Mouse (Mus musculus): ENCODE results near the gene Atox1. TPM values are rescaled to one million over a fixed set of nuclear protein-coding genes. Genes with fewer than 3 reads are reported as not detected.

Gene Atox1
- polyA plus RNA-seq, 1 experiment from 2014 or later: 340 TPM

- Histone ChIP-seq H3K27ac (no peak overlapping the region), H3K4me1 (replicated peaks; ENCODE audit: control insufficient read depth, insufficient read depth, low read length) (no peaks in the 10 kb centered on the region), H3K27me3 (ENCODE audit: control insufficient read depth, insufficient read depth, low read length) (no peaks in the 10 kb centered on the region), H3K36me3 (replicated peaks; ENCODE audit: control insufficient read depth, insufficient read depth) (no peaks in the 10 kb centered on the region), H3K4me3 (replicated peaks; ENCODE audit: low read length) (no peak overlapping the region), H3K9ac (no peak overlapping the region), H3K9me3 (ENCODE audit: control insufficient read depth, low read length) (no peaks in the 10 kb centered on the region), H3K4me2 (replicated peaks) (no peak overlapping the region)
- DNase-seq (ENCODE audit: low spot score): no peak
- 21% methylated on average over 4 of the region's 4 CpGs for WGBS
- ATAC-seq (ENCODE audit: low FRiP score): no peak
Observed at GRCm38 (mm10) chr11:55438031-55438430, 23.0 kb downstream of the Atox1 start.

- H3K4me2 ChIP-seq (replicated peaks): no peak overlapping the region
- H3K9me3 ChIP-seq (ENCODE audit: control insufficient read depth, low read length): no peaks in the 10 kb centered on the region
- H3K9ac ChIP-seq: no peak overlapping the region
- 89% methylated on average over 6 of the region's 6 CpGs for WGBS
- no peak for DNase-seq (ENCODE audit: low spot score)
- no peak overlapping the region for H3K27ac ChIP-seq
- no peaks in the 10 kb centered on the region for H3K4me1 ChIP-seq (replicated peaks; ENCODE audit: control insufficient read depth, insufficient read depth, low read length)
- H3K36me3 ChIP-seq (replicated peaks; ENCODE audit: control insufficient read depth, insufficient read depth): no peaks in the 10 kb centered on the region
- no peak overlapping the region for H3K4me3 ChIP-seq (replicated peaks; ENCODE audit: low read length)
- no peak for ATAC-seq (ENCODE audit: low FRiP score)
- no peaks in the 10 kb centered on the region for H3K27me3 ChIP-seq (ENCODE audit: control insufficient read depth, insufficient read depth, low read length)
Observed at GRCm38 (mm10) chr11:55436089-55436488, 24.9 kb downstream of the Atox1 start.

- no peaks in the 10 kb centered on the region for H3K4me1 ChIP-seq (replicated peaks; ENCODE audit: control insufficient read depth, insufficient read depth, low read length)
- H3K9me3 ChIP-seq (ENCODE audit: control insufficient read depth, low read length): no peaks in the 10 kb centered on the region
- no peaks in the 10 kb centered on the region for H3K36me3 ChIP-seq (replicated peaks; ENCODE audit: control insufficient read depth, insufficient read depth)
- H3K27me3 ChIP-seq (ENCODE audit: control insufficient read depth, insufficient read depth, low read length): no peaks in the 10 kb centered on the region
- 69% methylated on average over 3 of the region's 3 CpGs for WGBS
- no peak overlapping the region for H3K4me2 ChIP-seq (replicated peaks)
- no peak overlapping the region for H3K4me3 ChIP-seq (replicated peaks; ENCODE audit: low read length)
- ATAC-seq (ENCODE audit: low FRiP score) (no peak), DNase-seq (ENCODE audit: low spot score) (no peak)
- H3K9ac ChIP-seq: no peak overlapping the region
- H3K27ac ChIP-seq: no peak overlapping the region
Observed at GRCm38 (mm10) chr11:55432981-55433380, 28.1 kb downstream of the Atox1 start.

GRCm38 (mm10) chr11:55429973-55430372, 31.1 kb downstream of the Atox1 start:
- Histone ChIP-seq H3K27me3 (ENCODE audit: control insufficient read depth, insufficient read depth, low read length) (no peaks in the 10 kb centered on the region), H3K4me3 (replicated peaks; ENCODE audit: low read length) (no peak overlapping the region), H3K9me3 (ENCODE audit: control insufficient read depth, low read length) (no peaks in the 10 kb centered on the region), H3K27ac (no peak overlapping the region), H3K4me1 (replicated peaks; ENCODE audit: control insufficient read depth, insufficient read depth, low read length) (0 out of 2 replicates have a peak, but pooled peaks cover 7% of the 10 kb centered on the region), H3K9ac (no peak overlapping the region), H3K36me3 (replicated peaks; ENCODE audit: control insufficient read depth, insufficient read depth) (no peaks in the 10 kb centered on the region), H3K4me2 (replicated peaks) (no peak overlapping the region)
- DNase-seq (ENCODE audit: low spot score) (no peak), ATAC-seq (ENCODE audit: low FRiP score) (no peak)
- WGBS: 91% methylated on average over 2 of the region's 2 CpGs

- H3K4me2 ChIP-seq (replicated peaks): no peak overlapping the region
- ATAC-seq (ENCODE audit: low FRiP score): peak; percentile 65
Observed at GRCm38 (mm10) chr11:55428186-55429012, 32.6 kb downstream of the Atox1 start.

GRCm38 (mm10) chr11:55424746-55425360, 36.2 kb downstream of the Atox1 start:
- peaks cover 17% of the 10 kb centered on the region; the same call in 1 of the 2 replicates for H3K4me1 ChIP-seq (replicated peaks; ENCODE audit: control insufficient read depth, insufficient read depth, low read length)
- DNase-seq (ENCODE audit: low spot score): no peak
- H3K4me2 ChIP-seq (replicated peaks): no peak overlapping the region
- no peak overlapping the region for H3K4me3 ChIP-seq (replicated peaks; ENCODE audit: low read length)
- no peaks in the 10 kb centered on the region for H3K27me3 ChIP-seq (ENCODE audit: control insufficient read depth, insufficient read depth, low read length)
- WGBS: 68% methylated on average over 8 of the region's 8 CpGs
- H3K9me3 ChIP-seq (ENCODE audit: control insufficient read depth, low read length): no peaks in the 10 kb centered on the region
- no peaks in the 10 kb centered on the region for H3K36me3 ChIP-seq (replicated peaks; ENCODE audit: control insufficient read depth, insufficient read depth)
- H3K27ac ChIP-seq: no peak overlapping the region
- H3K9ac ChIP-seq: no peak overlapping the region
- ATAC-seq (ENCODE audit: low FRiP score): no peak

More at GRCm38 (mm10) chr11:55428186-55429012, 32.6 kb downstream of the Atox1 start:
- Histone ChIP-seq H3K27ac (0 out of 2 replicates have a peak overlapping the region, but pooled peaks have one; percentile 35), H3K4me3 (replicated peaks; ENCODE audit: low read length) (no peak overlapping the region), H3K36me3 (replicated peaks; ENCODE audit: control insufficient read depth, insufficient read depth) (no peaks in the 10 kb centered on the region), H3K9ac (no peak overlapping the region), H3K9me3 (ENCODE audit: control insufficient read depth, low read length) (no peaks in the 10 kb centered on the region), H3K4me1 (replicated peaks; ENCODE audit: control insufficient read depth, insufficient read depth, low read length) (peaks cover 17% of the 10 kb centered on the region; the same call in 1 of the 2 replicates), H3K27me3 (ENCODE audit: control insufficient read depth, insufficient read depth, low read length) (no peaks in the 10 kb centered on the region)
- peak; percentile 76 for DNase-seq (ENCODE audit: low spot score)
- 27% methylated on average over 16 of the region's 16 CpGs for WGBS

- Histone ChIP-seq H3K4me2 (replicated peaks) (no peak overlapping the region), H3K36me3 (replicated peaks; ENCODE audit: control insufficient read depth, insufficient read depth) (no peaks in the 10 kb centered on the region), H3K4me1 (replicated peaks; ENCODE audit: control insufficient read depth, insufficient read depth, low read length) (peaks cover 17% of the 10 kb centered on the region), H3K4me3 (replicated peaks; ENCODE audit: low read length) (no peak overlapping the region), H3K27me3 (ENCODE audit: control insufficient read depth, insufficient read depth, low read length) (no peaks in the 10 kb centered on the region), H3K9me3 (ENCODE audit: control insufficient read depth, low read length) (no peaks in the 10 kb centered on the region), H3K27ac (peak overlapping the region; percentile 51), H3K9ac (no peak overlapping the region)
- DNase-seq (ENCODE audit: low spot score) (peak; percentile 57), ATAC-seq (ENCODE audit: low FRiP score) (peak; percentile 66)
- WGBS: 6% methylated on average over 4 of the region's 4 CpGs
Observed at GRCm38 (mm10) chr11:55423756-55424155, 37.3 kb downstream of the Atox1 start.

GRCm38 (mm10) chr11:55422978-55423377, 38.1 kb downstream of the Atox1 start, which contains the start of gene Sparc:
Sparc (minus strand) TSS chr11:55423183.
- ATAC-seq (ENCODE audit: low FRiP score) (no peak), DNase-seq (ENCODE audit: low spot score) (no peak)

GRCm38 (mm10) chr11:55419678-55420307, 41.2 kb downstream of the Atox1 start:
- Histone ChIP-seq H3K36me3 (replicated peaks; ENCODE audit: control insufficient read depth, insufficient read depth) (no peaks in the 10 kb centered on the region), H3K27ac (peak overlapping the region; percentile 68), H3K9ac (peak overlapping the region; percentile 60), H3K27me3 (ENCODE audit: control insufficient read depth, insufficient read depth, low read length) (no peaks in the 10 kb centered on the region), H3K4me2 (replicated peaks) (peak overlapping the region; percentile 42), H3K9me3 (ENCODE audit: control insufficient read depth, low read length) (no peaks in the 10 kb centered on the region), H3K4me1 (replicated peaks; ENCODE audit: control insufficient read depth, insufficient read depth, low read length) (peaks cover 9% of the 10 kb centered on the region), H3K4me3 (replicated peaks; ENCODE audit: low read length) (peak overlapping the region; percentile 35)
- DNase-seq (ENCODE audit: low spot score) (no peak), ATAC-seq (ENCODE audit: low FRiP score) (peak; percentile 71; the same call in 1 of the 2 replicates)
- WGBS: 7% methylated on average over 9 of the region's 9 CpGs

More at GRCm38 (mm10) chr11:55422978-55423377, 38.1 kb downstream of the Atox1 start, which contains the start of gene Sparc:
- H3K4me3 ChIP-seq (replicated peaks; ENCODE audit: low read length): no peak within 1 kb of the TSS
- no peak within 1 kb of the TSS for H3K9ac ChIP-seq
- no peaks in the 10 kb centered on the region for H3K36me3 ChIP-seq (replicated peaks; ENCODE audit: control insufficient read depth, insufficient read depth)
- peaks cover 17% of the 10 kb centered on the region for H3K4me1 ChIP-seq (replicated peaks; ENCODE audit: control insufficient read depth, insufficient read depth, low read length)
- no peak within 1 kb of the TSS for H3K4me2 ChIP-seq (replicated peaks)
- peak within 1 kb of the TSS; percentile 51 for H3K27ac ChIP-seq
- H3K9me3 ChIP-seq (ENCODE audit: control insufficient read depth, low read length): no peaks in the 10 kb centered on the region
- H3K27me3 ChIP-seq (ENCODE audit: control insufficient read depth, insufficient read depth, low read length): no peaks in the 10 kb centered on the region
- WGBS: 100% methylated on average over 1 of the region's 1 CpGs

All from hindbrain, embryonic 14.5 days (tissue).